Mouse (Mus musculus) MEL (cell line): ENCODE data around the gene Wdr38. TPM values are rescaled to one million over a fixed set of nuclear protein-coding genes. Genes with fewer than 3 reads are reported as not detected.
A peak's percentile ranks its signal among the peaks of the same experiment; 100 is the strongest.

Experiments used
- DNase-seq: peaks from one replicate; pipeline ENCODE4 v3.0.0; 2011; ENCODE audit warnings: low read depth, low spot score
- H3K27ac ChIP-seq: 2 replicates; pipeline ENCODE4 v1.5.1; 2012; ENCODE audit warnings: low read depth, mild to moderate bottlenecking, control low read depth, low read length, moderate library complexity; ENCODE audit not compliant: control insufficient read depth
- H3K27me3 ChIP-seq, 2 experiments: fragments of 150-350 bp in 1 of 2; sonication (generic) in 1 of 2; 2 replicates each; pipeline ENCODE4 v1.6.1; 2012; ENCODE audit warnings: low read length in 2 of 2, mild to moderate bottlenecking in 2 of 2, improper control_type of control experiment in 1 of 2, moderate library complexity in 1 of 2; ENCODE audit not compliant: insufficient read depth in 2 of 2, control insufficient read depth in 1 of 2
- H3K36me3 ChIP-seq, 2 experiments: 2 replicates each; pipeline ENCODE4 v1.6.1; 2012 to 2014; ENCODE audit warnings: low read length in 2 of 2, improper control_type of control experiment in 1 of 2, inconsistent platforms in 1 of 2, mild to moderate bottlenecking in 1 of 2; ENCODE audit not compliant: insufficient read depth in 2 of 2, control insufficient read depth in 1 of 2
- H3K4me1 ChIP-seq, 2 experiments: fragments of 150-350 bp in 1 of 2; sonication (generic) in 1 of 2; 2 replicates each; pipeline ENCODE4 v1.6.1; 2012; ENCODE audit warnings: low read length in 2 of 2, improper control_type of control experiment in 1 of 2, mild to moderate bottlenecking in 1 of 2; ENCODE audit not compliant: insufficient read depth in 2 of 2, control insufficient read depth in 1 of 2
- H3K4me3 ChIP-seq, 2 experiments: fragments of 150-350 bp in 1 of 2; sonication (generic) in 1 of 2; 2 replicates each; pipeline ENCODE4 v1.5.1; 2012; ENCODE audit warnings: low read depth in 2 of 2, low read length in 2 of 2, mild to moderate bottlenecking in 2 of 2, moderate library complexity in 2 of 2, control low read depth in 1 of 2, improper control_type of control experiment in 1 of 2; ENCODE audit not compliant: control insufficient read depth in 1 of 2, insufficient read depth in 1 of 2
- H3K79me2 ChIP-seq: 2 replicates; pipeline ENCODE4 v1.6.1; 2012; ENCODE audit warnings: mild to moderate bottlenecking, low read length, moderate library complexity; ENCODE audit not compliant: control insufficient read depth, poor library complexity, insufficient read depth
- H3K9ac ChIP-seq: 2 replicates; pipeline ENCODE4 v1.6.1; 2012; ENCODE audit warnings: low read depth, mild to moderate bottlenecking, control low read depth, low read length, moderate library complexity; ENCODE audit not compliant: control insufficient read depth, poor library complexity, severe bottlenecking
- H3K9me3 ChIP-seq: fragments of 150-350 bp; sonication (generic); replicated peaks from 2 replicates; pipeline ENCODE4 v1.6.1; 2012; ENCODE audit warnings: mild to moderate bottlenecking, low read length, improper control_type of control experiment, moderate library complexity; ENCODE audit not compliant: insufficient read depth
- CHD1 ChIP-seq: IDR thresholded peaks from 2 replicates; pipeline ENCODE4 v1.6.1; 2012; ENCODE audit warnings: low read depth, mild to moderate bottlenecking, inconsistent platforms, low read length, improper control_type of control experiment
- E2F4 ChIP-seq: IDR thresholded peaks from 2 replicates; pipeline ENCODE4 v1.6.1; 2011; ENCODE audit warnings: low read depth, low read length, improper control_type of control experiment, borderline replicate concordance
- ELF1 ChIP-seq: IDR thresholded peaks from 2 replicates; pipeline ENCODE4 v1.6.1; 2014; ENCODE audit warnings: low read depth, mild to moderate bottlenecking, inconsistent platforms, low read length, improper control_type of control experiment, moderate library complexity
- EP300 ChIP-seq, 2 experiments: IDR thresholded peaks; 2 replicates each; pipeline ENCODE4 v1.6.1; 2011; ENCODE audit warnings: improper control_type of control experiment in 2 of 2, low read length in 2 of 2, low read depth in 1 of 2, mild to moderate bottlenecking in 1 of 2
- ETS1 ChIP-seq: IDR thresholded peaks from 2 replicates; pipeline ENCODE4 v1.6.1; 2012; ENCODE audit warnings: low read depth, mild to moderate bottlenecking, inconsistent platforms, low read length, improper control_type of control experiment, moderate library complexity
- JUND ChIP-seq: IDR thresholded peaks from 2 replicates; pipeline ENCODE4 v1.6.1; 2011; ENCODE audit warnings: low read depth, mild to moderate bottlenecking, improper control_type of control experiment, low read length
- MAFK ChIP-seq: IDR thresholded peaks from 2 replicates; pipeline ENCODE4 v1.6.1; 2011; ENCODE audit warnings: low read depth, mild to moderate bottlenecking, low read length, improper control_type of control experiment, borderline replicate concordance
- MAX ChIP-seq: IDR thresholded peaks from 2 replicates; pipeline ENCODE4 v1.6.1; 2011; ENCODE audit warnings: low read length, improper control_type of control experiment
- MAZ ChIP-seq: IDR thresholded peaks from 2 replicates; pipeline ENCODE4 v1.6.1; 2012; ENCODE audit warnings: low read depth, mild to moderate bottlenecking, inconsistent platforms, low read length, improper control_type of control experiment
- MXI1 ChIP-seq: IDR thresholded peaks from 2 replicates; pipeline ENCODE4 v1.6.1; 2011; ENCODE audit warnings: mild to moderate bottlenecking, low read depth, low read length, improper control_type of control experiment
- MYB ChIP-seq: IDR thresholded peaks from 2 replicates; pipeline ENCODE4 v1.6.1; 2011; ENCODE audit warnings: mild to moderate bottlenecking, low read depth, low read length, improper control_type of control experiment
- MYC ChIP-seq: IDR thresholded peaks from 2 replicates; pipeline ENCODE4 v1.6.1; 2011; ENCODE audit warnings: low read depth, mild to moderate bottlenecking, low read length, improper control_type of control experiment, moderate library complexity
- NELFE ChIP-seq: IDR thresholded peaks from 2 replicates; pipeline ENCODE4 v1.6.1; 2011; ENCODE audit warnings: low read depth, low read length, improper control_type of control experiment
- POLR2A ChIP-seq, 2 experiments: IDR thresholded peaks; 2 replicates each; pipeline ENCODE4 v1.6.1; 2011 to 2012; ENCODE audit warnings: low read length in 2 of 2, mild to moderate bottlenecking in 2 of 2, control low read depth in 1 of 2, improper control_type of control experiment in 1 of 2, low read depth in 1 of 2, moderate library complexity in 1 of 2; ENCODE audit not compliant: control insufficient read depth in 1 of 2, insufficient read depth in 1 of 2, poor library complexity in 1 of 2
- POLR2AphosphoS2 ChIP-seq: IDR thresholded peaks from 2 replicates; pipeline ENCODE4 v1.6.1; 2011; ENCODE audit warnings: low read length, improper control_type of control experiment
- POLR2AphosphoS5 ChIP-seq: IDR thresholded peaks from 2 replicates; pipeline ENCODE4 v1.6.1; 2012; ENCODE audit warnings: low read depth, borderline replicate concordance, mild to moderate bottlenecking, inconsistent platforms, low read length, moderate library complexity, mixed read lengths
- RAD21 ChIP-seq: IDR thresholded peaks from 2 replicates; pipeline ENCODE4 v1.6.1; 2011; ENCODE audit warnings: mild to moderate bottlenecking, low read depth, low read length, improper control_type of control experiment
- SMC3 ChIP-seq: IDR thresholded peaks from 2 replicates; pipeline ENCODE4 v1.6.1; 2011; ENCODE audit warnings: low read depth, low read length, improper control_type of control experiment
- TBP ChIP-seq: IDR thresholded peaks from 2 replicates; pipeline ENCODE4 v1.8.0; 2011; ENCODE audit warnings: low read depth, low read length, improper control_type of control experiment
- USF2 ChIP-seq, 2 experiments: IDR thresholded peaks; 2 replicates each; pipeline ENCODE4 v1.6.1; 2011 to 2012; ENCODE audit warnings: improper control_type of control experiment in 2 of 2, low read length in 2 of 2, borderline replicate concordance in 1 of 2, inconsistent platforms in 1 of 2, low read depth in 1 of 2, mild to moderate bottlenecking in 1 of 2; ENCODE audit not compliant: insufficient read depth in 1 of 2
- ZC3H11A ChIP-seq: IDR thresholded peaks from 2 replicates; pipeline ENCODE4 v1.6.1; 2012; ENCODE audit warnings: low read depth, mild to moderate bottlenecking, inconsistent platforms, low read length, improper control_type of control experiment
- ZMIZ1 ChIP-seq: IDR thresholded peaks from 2 replicates; pipeline ENCODE4 v1.6.1; 2012; ENCODE audit warnings: low read depth, mild to moderate bottlenecking, inconsistent platforms, low read length, improper control_type of control experiment, moderate library complexity
- ZNF384 ChIP-seq: IDR thresholded peaks from 2 replicates; pipeline ENCODE4 v1.6.1; 2012; ENCODE audit warnings: low read depth, mild to moderate bottlenecking, inconsistent platforms, low read length, improper control_type of control experiment
- polyA plus RNA-seq, 2 experiments: library from polyadenylated mRNA; stranded (reverse) in 1 of 2; unstranded in 1 of 2; fragments of >175 nt in 1 of 2; fragments of >200 nt in 1 of 2; gene quantifications; 2 replicates each; pipeline versions ENCODE4 v1.2.1 to v1.2.4; 2012; ENCODE audit warnings: low replicate concordance in 2 of 2, low read depth in 1 of 2; ENCODE audit not compliant: insufficient read length in 2 of 2, insufficient read depth in 1 of 2, missing spikeins in 1 of 2
- total RNA-seq: library from RNA; depleted of rRNA; stranded (reverse); fragments of 300-350 nt; gene quantifications from 2 replicates; pipeline ENCODE4 v1.2.3, GENCODE M21; 2012

The Wdr38 gene
- total and polyA plus RNA-seq, 3 experiments, result 0.77 to 0.79 TPM; not detected in 1

GRCm38 (mm10) chr2:38950281-38950719 is 47.0 kb upstream of the Wdr38 start (continued):
- TF ChIP-seq POLR2A (IDR thresholded peaks at IDR 0.05; ENCODE audit: control insufficient read depth in 1 of 2, insufficient read depth in 1 of 2, low read depth in 1 of 2, low read length in 2 of 2, poor library complexity in 1 of 2) (peak in 1 of 2 experiments; percentile 57; a peak in 1 of 4 replicates), MAX (peak; percentile 51; the same call in 1 of the 2 replicates), EP300 (IDR thresholded peaks at IDR 0.05; ENCODE audit: low read depth in 1 of 2, low read length in 2 of 2) (peak; percentile 71; a peak in 3 of 4 replicates), MXI1 (peak; percentile 57; the same call in 1 of the 2 replicates), JUND (no peak), MAZ (no peak), POLR2AphosphoS2 (no peak), ZMIZ1 (no peak), E2F4 (no peak), ZNF384 (no peak), ELF1 (0 out of 2 replicates have a peak, but pooled peaks have one; percentile 46), RAD21 (no peak), NELFE (peak; percentile 32; the same call in 1 of the 2 replicates), ZC3H11A (0 out of 2 replicates have a peak, but pooled peaks have one; percentile 21)
- TF ChIP-seq, all 39 proteins: peak for 16

- H3K79me2 ChIP-seq, result no peaks in the 10 kb centered on the region
- H3K27me3 ChIP-seq, result no peaks in the 10 kb centered on the region
- TF ChIP-seq USF2 (IDR thresholded peaks at IDR 0.05; ENCODE audit: borderline replicate concordance in 1 of 2, insufficient read depth in 1 of 2, low read depth in 1 of 2, low read length in 2 of 2), result no peak
- no peak for TF ChIP-seq MYB
- no peak for TF ChIP-seq E2F4
- no peak for TF ChIP-seq ETS1
- TF ChIP-seq JUND, result no peak
- TF ChIP-seq POLR2AphosphoS5, result no peak
- TF ChIP-seq ZMIZ1, result no peak
- no peak for TF ChIP-seq POLR2A (IDR thresholded peaks at IDR 0.05; ENCODE audit: control insufficient read depth in 1 of 2, insufficient read depth in 1 of 2, low read depth in 1 of 2, low read length in 2 of 2, poor library complexity in 1 of 2)
- no peak for TF ChIP-seq CHD1
- no peak for TF ChIP-seq TBP
- no peak for TF ChIP-seq MYC
- TF ChIP-seq SMC3, result no peak
- TF ChIP-seq MAFK, result no peak
- no peak for TF ChIP-seq ELF1
- no peak for TF ChIP-seq EP300 (IDR thresholded peaks at IDR 0.05; ENCODE audit: low read depth in 1 of 2, low read length in 2 of 2)
- TF ChIP-seq RAD21, result no peak
- H3K4me3 ChIP-seq, result no peak overlapping the region
- H3K9me3 ChIP-seq, result no peaks in the 10 kb centered on the region
- H3K4me1 ChIP-seq, result peaks cover 3 to 15% of the 10 kb centered on the region in 2 experiments; a peak in 3 of 4 replicates
- H3K36me3 ChIP-seq, result peaks cover 0 to 11% of the 10 kb centered on the region in 2 experiments; a peak in 2 of 4 replicates
- no peak overlapping the region for H3K9ac ChIP-seq
- DNase-seq, result no peak
- H3K27ac ChIP-seq, result no peak overlapping the region
Observed at GRCm38 (mm10) chr2:38953152-38953883, 44.0 kb upstream of the Wdr38 start.
